Mouse (Mus musculus): ENCODE measurements around the gene Spon2. TPM values are rescaled to one million over a fixed set of nuclear protein-coding genes. Genes with fewer than 3 reads are reported as not detected.

Spon2 gene
- polyA plus RNA-seq, 1 experiment from 2014 or later: not detected

- WGBS (ENCODE audit: missing documents): 9% methylated on average over 9 of the region's 9 CpGs
- H3K4me3 ChIP-seq (ENCODE audit: inconsistent target): no peak overlapping the region
- no peaks in the 10 kb centered on the region for H3K36me3 ChIP-seq (ENCODE audit: inconsistent target)
- H3K79me2 ChIP-seq (ENCODE audit: inconsistent target): no peaks in the 10 kb centered on the region
- no peak overlapping the region for H3K27ac ChIP-seq
Measured at GRCm38 (mm10) chr5:33203691-33204242, 14.5 kb downstream of the Spon2 start.

- Histone ChIP-seq H3K27ac (no peak overlapping the region), H3K36me3 (ENCODE audit: inconsistent target) (no peaks in the 10 kb centered on the region), H3K4me3 (ENCODE audit: inconsistent target) (no peak overlapping the region), H3K79me2 (ENCODE audit: inconsistent target) (no peaks in the 10 kb centered on the region)
- WGBS (ENCODE audit: missing documents): 80% methylated on average over 6 of the region's 6 CpGs
Measured at GRCm38 (mm10) chr5:33203171-33203565, 15.1 kb downstream of the Spon2 start.

DNA sequence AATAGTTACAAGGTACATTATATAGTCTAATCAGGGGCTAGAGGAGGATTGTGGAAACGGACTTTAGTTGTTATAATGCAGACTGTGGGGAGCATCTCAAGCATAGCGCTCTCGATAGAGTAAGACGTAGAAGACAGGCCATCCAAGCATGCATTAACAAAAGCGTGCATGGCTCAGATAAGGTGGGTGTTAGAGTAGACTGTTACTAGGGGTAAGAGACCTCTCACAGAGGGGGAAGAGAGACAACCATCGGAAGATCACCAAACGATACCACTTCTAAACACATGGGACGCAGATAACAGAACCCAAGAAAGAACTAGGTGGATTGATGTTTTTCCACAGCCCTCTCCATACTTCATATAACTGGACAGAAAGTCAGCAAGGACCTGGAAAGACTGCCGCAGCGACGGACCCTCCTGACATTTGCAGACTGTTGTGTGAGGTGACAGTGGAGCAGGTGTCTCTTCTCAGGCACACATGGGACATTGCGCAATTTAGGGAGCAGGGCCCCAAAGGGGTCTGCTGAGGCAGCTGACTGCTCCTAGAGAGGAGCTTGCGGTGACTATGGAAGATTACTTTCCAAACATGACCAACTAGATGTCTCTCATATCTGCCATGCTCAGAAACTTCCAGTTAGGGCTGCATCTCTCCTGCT is 15.6 kb downstream of the Spon2 start:
- H3K36me3 ChIP-seq (ENCODE audit: inconsistent target): no peaks in the 10 kb centered on the region
- H3K79me2 ChIP-seq (ENCODE audit: inconsistent target): no peaks in the 10 kb centered on the region
- H3K27ac ChIP-seq: no peak overlapping the region
- 84% methylated on average over 13 of the region's 13 CpGs for WGBS (ENCODE audit: missing documents)
- H3K4me3 ChIP-seq (ENCODE audit: inconsistent target): no peak overlapping the region

DNA sequence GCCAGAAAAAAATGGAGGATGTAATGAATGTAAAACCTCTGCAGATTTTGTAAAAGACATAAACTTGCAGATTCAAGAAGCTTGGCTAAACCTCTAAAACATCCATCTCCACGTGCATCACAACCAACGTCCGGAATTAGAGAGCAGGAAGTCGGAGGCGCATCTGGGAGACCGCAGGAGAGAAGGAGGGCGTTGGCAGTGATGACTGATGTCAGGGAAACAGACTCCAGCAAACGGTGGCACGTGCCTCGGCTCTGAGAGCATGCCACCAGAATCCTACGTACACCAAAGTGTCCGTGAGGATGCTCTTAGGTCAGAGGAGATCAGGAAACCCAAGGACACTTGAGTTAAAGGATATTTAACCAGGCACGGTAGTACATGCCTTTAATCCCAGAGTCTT is 16.6 kb downstream of the Spon2 start:
- no peak overlapping the region for H3K4me3 ChIP-seq (ENCODE audit: inconsistent target)
- H3K27ac ChIP-seq: no peak overlapping the region
- WGBS (ENCODE audit: missing documents): 78% methylated on average over 13 of the region's 13 CpGs
- H3K79me2 ChIP-seq (ENCODE audit: inconsistent target): no peaks in the 10 kb centered on the region
- no peaks in the 10 kb centered on the region for H3K36me3 ChIP-seq (ENCODE audit: inconsistent target)

GRCm38 (mm10) chr5:33200071-33200470 is 18.2 kb downstream of the Spon2 start:
- no peak overlapping the region for H3K4me3 ChIP-seq (ENCODE audit: inconsistent target)
- no peaks in the 10 kb centered on the region for H3K36me3 ChIP-seq (ENCODE audit: inconsistent target)
- WGBS (ENCODE audit: missing documents): 80% methylated on average over 1 of the region's 1 CpGs
- H3K79me2 ChIP-seq (ENCODE audit: inconsistent target): no peaks in the 10 kb centered on the region
- no peak overlapping the region for H3K27ac ChIP-seq

DNA sequence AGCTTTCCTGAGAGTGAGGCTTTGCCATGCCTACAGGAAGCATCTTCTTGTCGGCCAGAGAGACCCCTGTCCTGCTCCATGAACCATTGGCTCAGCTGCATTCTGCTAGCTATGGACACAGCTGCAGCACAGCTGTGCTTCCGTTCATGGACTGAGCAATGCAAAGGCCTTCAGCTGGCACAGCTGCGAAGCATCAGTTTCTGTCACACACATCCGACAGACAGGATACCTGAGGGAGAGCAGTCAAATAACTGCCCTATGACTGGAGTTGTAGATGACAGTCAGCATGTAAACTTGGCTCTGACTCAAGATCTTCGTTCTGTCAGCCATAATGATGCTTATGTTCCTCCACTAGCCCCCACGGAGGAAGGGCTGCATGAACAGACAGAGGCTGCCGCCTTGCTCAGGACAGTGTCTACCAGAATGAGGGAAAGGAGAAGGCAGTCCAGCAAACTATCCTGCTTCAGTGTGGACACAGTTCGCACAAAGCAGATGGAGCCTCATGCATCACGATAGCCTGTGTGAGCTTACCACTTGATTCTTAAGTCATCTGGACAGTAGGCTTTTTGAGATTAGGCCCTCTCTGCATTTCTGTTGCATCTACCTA is 22.9 kb downstream of the Spon2 start:
- H3K36me3 ChIP-seq (ENCODE audit: inconsistent target): no peaks in the 10 kb centered on the region
- H3K4me3 ChIP-seq (ENCODE audit: inconsistent target): no peak overlapping the region
- no peaks in the 10 kb centered on the region for H3K79me2 ChIP-seq (ENCODE audit: inconsistent target)
- WGBS (ENCODE audit: missing documents): 88% methylated on average over 9 of the region's 9 CpGs
- no peak overlapping the region for H3K27ac ChIP-seq

- Histone ChIP-seq H3K4me3 (ENCODE audit: inconsistent target) (no peak overlapping the region), H3K79me2 (ENCODE audit: inconsistent target) (no peaks in the 10 kb centered on the region), H3K36me3 (ENCODE audit: inconsistent target) (no peaks in the 10 kb centered on the region), H3K27ac (no peak overlapping the region)
- 17% methylated on average over 7 of the region's 7 CpGs for WGBS (ENCODE audit: missing documents)
Measured at GRCm38 (mm10) chr5:33193567-33193966, 24.7 kb downstream of the Spon2 start.

Other genes starting within 250 kb of the Spon2 start
- 285 to 859 TPM (median 563 TPM) in 3 replicates for gene Ywhah, start 199.6 kb downstream of the Spon2 start, polyA plus RNA-seq (2018)
- gene Slc5a1, start 114.2 kb downstream of the Spon2 start, polyA plus RNA-seq (2018): not detected in 3 replicates
- gene Ctbp1, start 56.5 kb upstream of the Spon2 start, polyA plus RNA-seq (2018): 72.3 to 130 TPM (median 111 TPM) in 3 replicates
- gene Maea, start 117.1 kb upstream of the Spon2 start, polyA plus RNA-seq (2018): 70.4 to 83.3 TPM (median 82.3 TPM) in 3 replicates
- gene Uvssa, start 160.1 kb upstream of the Spon2 start, polyA plus RNA-seq (2018): 2.9 to 6.2 TPM (median 6.0 TPM) in 3 replicates
- not detected in 3 replicates for gene Nkx1-1, start 215.5 kb upstream of the Spon2 start, polyA plus RNA-seq (2018)